ENCODE assay signal across 9 mouse cellular contexts in the genomic region with DNA sequence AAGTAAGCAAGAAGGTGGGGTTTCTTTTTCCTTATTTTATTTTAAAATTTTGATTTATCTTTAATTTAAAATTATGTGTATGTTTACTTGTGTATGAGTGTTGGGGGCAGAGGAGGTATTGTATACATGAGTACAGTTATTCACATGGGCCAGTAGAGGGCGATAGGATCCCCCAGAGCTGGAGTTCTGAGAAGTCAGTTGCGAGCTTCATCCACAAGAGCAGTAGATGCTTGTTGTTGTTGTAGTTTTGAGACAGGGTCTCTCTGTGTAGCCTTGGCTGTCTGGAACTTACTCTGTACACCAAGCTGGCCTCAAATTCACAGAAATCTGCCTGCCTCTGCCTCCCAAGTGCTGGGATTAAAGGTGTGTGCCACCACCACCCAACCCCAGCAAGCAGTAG. TPM values are rescaled to one million over a fixed set of nuclear protein-coding genes. Genes with fewer than 3 reads are reported as not detected.
DNase-seq lines count a peak whose midpoint lies in the region; ATAC-seq and TF ChIP-seq lines count a peak whose summit lies in the region.
"Had no signal": no experiment of that assay in that cellular context is flagged by ENCODE, and none has a peak within 500 bp of the region (broad histone marks: within the 10 kb centered on the region; RNA-seq: fewer than 3 reads in every experiment).

No protein-coding gene starts in this region.

- WGBS in limb, embryonic 11.5 days, result 12% methylated on average over 2 of the region's 2 CpGs

- no peak overlapping the region for H3K27ac ChIP-seq in layer of hippocampus, adult 2 months
- H3K27ac ChIP-seq in cortical plate, adult 2 months (ENCODE audit: insufficient read depth, low read length), result no peak overlapping the region
- no peak overlapping the region for H3K27ac ChIP-seq in limb, embryonic 11.5 days (replicated peaks; ENCODE audit: low read depth, low read length)

- peak; percentile 75 for DNase-seq in CD4-positive, CD25-positive, alpha-beta regulatory T cell, adult 2 months (ENCODE audit: low read depth, low spot score)
- DNase-seq in layer of hippocampus, adult 2 months (ENCODE audit: low spot score in 2 of 2), result no peak
- DNase-seq in layer of hippocampus, adult 11-12 months (ENCODE audit: low spot score), result no peak
- DNase-seq in limb, embryonic 11.5 days (ENCODE audit: low spot score), result peak; percentile 61
- DNase-seq in thymus, postnatal 25 days, result peak; percentile 30
- DNase-seq in urinary bladder, postnatal 4 days (ENCODE audit: low spot score in 2 of 2), result no peak

- no peaks in the 10 kb centered on the region for H3K36me3 ChIP-seq in limb, embryonic 11.5 days (ENCODE audit: control insufficient read depth, insufficient read depth, low read length)

- no peak overlapping the region for H3K4me3 ChIP-seq in layer of hippocampus, adult 2 months
- H3K4me3 ChIP-seq in cortical plate, adult 2 months (ENCODE audit: insufficient read depth, low read length), result no peak overlapping the region
- no peak overlapping the region for H3K4me3 ChIP-seq in limb, embryonic 11.5 days (ENCODE audit: low read depth, low read length)
- H3K4me3 ChIP-seq: myocyte had no signal

- H3K9ac ChIP-seq in limb, embryonic 11.5 days (ENCODE audit: low read length), result no peak overlapping the region

- ATAC-seq in CD4-positive, CD25-positive, alpha-beta regulatory T cell, adult 4 months, result no peak
- no peak for ATAC-seq in limb, embryonic 11.5 days (ENCODE audit: insufficient number of reproducible peaks, low FRiP score, low TSS enrichment, low read depth)

- no peaks in the 10 kb centered on the region for H3K9me3 ChIP-seq in limb, embryonic 11.5 days (ENCODE audit: control insufficient read depth, low read length)

- H3K27me3 ChIP-seq in limb, embryonic 11.5 days (ENCODE audit: control insufficient read depth, insufficient read depth, low read length), result no peaks in the 10 kb centered on the region

- no peaks in the 10 kb centered on the region for H3K4me1 ChIP-seq in cortical plate, adult 2 months (ENCODE audit: control insufficient read depth, insufficient read depth, low read length)
- 0 out of 2 replicates have a peak, but pooled peaks cover 3% of the 10 kb centered on the region for H3K4me1 ChIP-seq in limb, embryonic 11.5 days (ENCODE audit: control insufficient read depth, insufficient read depth, low read length)

- TF ChIP-seq POLR2A in cortical plate, adult 2 months (IDR thresholded peaks at IDR 0.05; ENCODE audit: extremely low read depth, insufficient read depth, low read length), result no peak

- no peak overlapping the region for H3K4me2 ChIP-seq in limb, embryonic 11.5 days (ENCODE audit: low read depth, severe bottlenecking)

- peak; percentile 77 for TF ChIP-seq CTCF in layer of hippocampus, adult 2 months (conservative IDR thresholded peaks at IDR 0.05)
- peak; percentile 45 for TF ChIP-seq CTCF in cortical plate, adult 2 months (IDR thresholded peaks at IDR 0.05; ENCODE audit: extremely low read depth, insufficient read depth, low read length)

RNA-seq across cellular contexts. Expression of a gene that starts 23.8 kb away (rescaled TPM):
- polyA plus RNA-seq in CD4-positive, CD25-positive, alpha-beta regulatory T cell, adult 4 months (2017; shearing (Covaris generic)), result 100 to 1,000 TPM in 1 of 2 experiments, 10 to 100 TPM in 1; 85.5 to 102 TPM
- 10 to 100 TPM; 50.7 to 53.2 TPM for total RNA-seq in layer of hippocampus, adult 2 months (2021)
- 36.2 and 36.5 TPM in 2 replicates for polyA plus RNA-seq in cortical plate, adult 2 months (2012; rRNA removed)
- polyA plus RNA-seq in limb, embryonic 11.5 days (2014; fragmentation: Nextera tagmentation; extraction: Ambion mirVana), result 152 and 153 TPM in 2 replicates

Comparison
In these comparisons a context has a peak if more than half of its experiments do, and no peak if none do; other contexts are left out.
1. DNase-seq: peak in CD4-positive, CD25-positive, alpha-beta regulatory T cell, adult 2 months (single experiment), limb, embryonic 11.5 days (single experiment) and thymus, postnatal 25 days (single experiment); none in layer of hippocampus, adult 2 months (0 of 2), layer of hippocampus, adult 11-12 months (single experiment) and urinary bladder, postnatal 4 days (0 of 2).